Mouse (Mus musculus): Measurements from ENCODE around the gene Snph.

- TF ChIP-seq CTCF (IDR thresholded peaks at IDR 0.05; ENCODE audit: low read depth, low read length) (no peak), POLR2A (IDR thresholded peaks at IDR 0.05; ENCODE audit: insufficient read depth, low read length) (no peak), EP300 (IDR thresholded peaks at IDR 0.05; ENCODE audit: insufficient read depth, low read depth, low read length) (no peak)
Measured at GRCm38 (mm10) chr2:151543063-151543895, 89.1 kb downstream of the Snph start.
